Mouse (Mus musculus): ENCODE results near the gene Nucks1.
"Not testable (repeated sequence)": the region's sequence is repeated elsewhere in the genome, so short reads cannot be mapped to it uniquely, and the experiment has no call there.

DNA sequence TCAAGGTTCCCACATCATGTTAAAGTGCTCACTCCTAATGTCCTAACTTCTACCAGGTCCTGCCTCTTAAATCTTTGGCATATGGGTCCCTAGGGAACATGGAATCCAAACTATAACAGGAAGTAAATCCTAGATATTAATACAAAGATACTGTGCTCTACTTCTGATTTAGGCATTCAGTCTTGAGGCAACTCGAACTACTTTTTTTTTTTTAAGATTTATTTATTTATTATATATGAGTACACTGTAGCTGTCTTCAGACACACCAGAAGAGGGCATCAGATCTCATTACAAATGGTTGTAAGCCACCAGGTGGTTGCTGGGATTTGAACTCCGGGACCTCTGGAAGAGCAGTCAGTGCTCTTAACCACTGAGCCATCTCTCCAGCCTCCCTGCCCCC, 1.1 kb upstream of the Nucks1 start:
- TF ChIP-seq CTCF (IDR thresholded peaks at IDR 0.05; ENCODE audit: extremely low read depth, insufficient read length, insufficient replicate concordance, low read depth, low read length); POLR2A (IDR thresholded peaks at IDR 0.05; ENCODE audit: low read depth, low read length): not testable (repeated sequence)
